Mouse (Mus musculus) urinary bladder, postnatal 14 days (tissue): ENCODE data around the gene Mum1.

Source experiments
- DNase-seq: peaks from one replicate; pipeline ENCODE4 v3.0.0; 2021; ENCODE audit warnings: low spot score

Gene Mum1

GRCm38 (mm10) chr10:80250573-80250972 lies 24.3 kb downstream of the Mum1 start:
- DNase-seq, result no peak

GRCm38 (mm10) chr10:80252011-80252410 lies 25.8 kb downstream of the Mum1 start:
- no peak for DNase-seq

GRCm38 (mm10) chr10:80252493-80253274 lies 26.4 kb downstream of the Mum1 start:
- DNase-seq, result no peak

GRCm38 (mm10) chr10:80253551-80253950 lies 27.3 kb downstream of the Mum1 start:
- no peak for DNase-seq

GRCm38 (mm10) chr10:80254331-80255297 lies 28.4 kb downstream of the Mum1 start:
- DNase-seq, result no peak

- DNase-seq, result no peak
These were observed 29.8 kb downstream of the Mum1 start for GRCm38 (mm10) chr10:80255881-80256535.

- no peak for DNase-seq
These were observed 31.7 kb downstream of the Mum1 start for GRCm38 (mm10) chr10:80257936-80258335.

- no peak for DNase-seq
These were observed 32.7 kb downstream of the Mum1 start for GRCm38 (mm10) chr10:80258752-80259462.

- no peak for DNase-seq
These were observed 33.2 kb downstream of the Mum1 start for GRCm38 (mm10) chr10:80259463-80259805.

GRCm38 (mm10) chr10:80259861-80260641 lies 33.8 kb downstream of the Mum1 start:
- peak; percentile 51 for DNase-seq

GRCm38 (mm10) chr10:80260642-80261584 lies 34.7 kb downstream of the Mum1 start, which contains the start of the genes Gamt and Dazap1:
Gene Gamt, minus strand, starts transcription at chr10:80261012.
Gene Dazap1, plus strand, starts transcription at chr10:80261486.
- peak; percentile 99 for DNase-seq

GRCm38 (mm10) chr10:80261585-80261968 lies 35.3 kb downstream of the Mum1 start:
- DNase-seq, result peak; percentile 100

- DNase-seq, result no peak
These were observed 35.9 kb downstream of the Mum1 start for GRCm38 (mm10) chr10:80262169-80262568.

GRCm38 (mm10) chr10:80262776-80263365 lies 36.6 kb downstream of the Mum1 start:
- no peak for DNase-seq

GRCm38 (mm10) chr10:80264341-80265148 lies 38.3 kb downstream of the Mum1 start:
- peak; percentile 99 for DNase-seq

GRCm38 (mm10) chr10:80265149-80265486 lies 38.9 kb downstream of the Mum1 start:
- no peak for DNase-seq

GRCm38 (mm10) chr10:80270099-80270498 lies 43.9 kb downstream of the Mum1 start:
- DNase-seq, result no peak

- no peak for DNase-seq
These were observed 44.5 kb downstream of the Mum1 start for GRCm38 (mm10) chr10:80270734-80271181.
